ENCODE assay signal across 8 mouse cellular contexts in the genomic region with DNA sequence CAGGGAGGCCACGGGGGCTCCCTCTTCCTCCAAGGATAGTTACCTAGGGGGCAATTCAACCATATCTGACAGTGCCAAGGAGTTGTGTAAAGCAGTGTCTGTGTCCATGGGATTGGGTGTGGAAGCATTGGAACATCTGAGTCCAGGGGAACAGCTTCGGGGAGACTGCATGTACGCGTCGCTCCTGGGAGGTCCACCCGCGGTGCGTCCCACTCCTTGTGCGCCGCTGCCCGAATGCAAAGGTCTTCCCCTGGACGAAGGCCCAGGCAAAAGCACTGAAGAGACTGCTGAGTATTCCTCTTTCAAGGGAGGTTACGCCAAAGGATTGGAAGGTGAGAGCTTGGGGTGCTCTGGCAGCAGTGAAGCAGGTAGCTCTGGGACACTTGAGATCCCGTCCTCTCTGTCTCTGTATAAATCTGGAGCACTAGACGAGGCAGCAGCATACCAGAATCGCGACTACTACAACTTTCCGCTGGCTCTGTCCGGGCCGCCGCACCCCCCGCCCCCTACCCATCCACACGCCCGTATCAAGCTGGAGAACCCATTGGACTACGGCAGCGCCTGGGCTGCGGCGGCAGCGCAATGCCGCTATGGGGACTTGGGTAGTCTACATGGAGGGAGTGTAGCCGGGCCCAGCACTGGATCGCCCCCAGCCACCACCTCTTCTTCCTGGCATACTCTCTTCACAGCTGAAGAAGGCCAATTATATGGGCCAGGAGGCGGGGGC. TPM values are rescaled to one million over a fixed set of nuclear protein-coding genes. Genes with fewer than 3 reads are reported as not detected.
A peak's percentile ranks its signal among the peaks of the same experiment; 100 is the strongest.
DNase-seq lines count a peak whose midpoint lies in the region; ATAC-seq and TF ChIP-seq lines count a peak whose summit lies in the region.

No protein-coding gene starts in this region.

- no peaks in the 10 kb centered on the region for H3K36me3 ChIP-seq in testis, adult 2 months (ENCODE audit: control insufficient read depth, insufficient read depth, low read length)
- H3K36me3 ChIP-seq in heart, embryonic 16.5 days (ENCODE audit: control insufficient read depth, insufficient read depth), result no peaks in the 10 kb centered on the region

- H3K4me2 ChIP-seq in heart, embryonic 16.5 days (ENCODE audit: low read depth, low read length), result peak overlapping the region; percentile 68

- H3K9ac ChIP-seq in heart, embryonic 16.5 days (ENCODE audit: low read length), result no peak overlapping the region

- H3K4me3 ChIP-seq in testis, adult 2 months (ENCODE audit: control insufficient read depth, low read depth, low read length), result peak overlapping the region; percentile 86
- peak overlapping the region; percentile 42 for H3K4me3 ChIP-seq in heart, embryonic 16.5 days (ENCODE audit: low read length)

- no peaks in the 10 kb centered on the region; the same call in 1 of the 2 replicates for H3K4me1 ChIP-seq in testis, adult 2 months (ENCODE audit: control insufficient read depth, insufficient read depth, low read length)
- 0 out of 2 replicates have a peak, but pooled peaks cover 2% of the 10 kb centered on the region for H3K4me1 ChIP-seq in heart, embryonic 16.5 days (ENCODE audit: control insufficient read depth, insufficient read depth, low read length)

- H3K9me3 ChIP-seq in heart, embryonic 16.5 days (replicated peaks; ENCODE audit: control insufficient read depth, low read length), result no peaks in the 10 kb centered on the region

- ATAC-seq in heart, embryonic 16.5 days (replicated peaks; ENCODE audit: extremely low read depth, insufficient read depth, low FRiP score), result no peak

- TF ChIP-seq POLR2A in testis, adult 2 months (IDR thresholded peaks at IDR 0.05; ENCODE audit: control insufficient read depth, low read depth, low read length), result no peak

- peak; percentile 22 for DNase-seq in adrenal gland, postnatal 10 days
- no peak for DNase-seq in adrenal gland, postnatal 4 days (ENCODE audit: low spot score in 2 of 2)
- no peak for DNase-seq in testis, postnatal 14 days (ENCODE audit: low spot score)
- peak; percentile 12 for DNase-seq in kidney, postnatal 14 days
- peak; percentile 20 for DNase-seq in retina, embryonic 14.5 days (ENCODE audit: low spot score)
- no peak for DNase-seq in thymus, postnatal 25 days

- WGBS in heart, embryonic 16.5 days, result 11% methylated on average over 33 of the region's 33 CpGs

- H3K27me3 ChIP-seq in testis, adult 2 months (ENCODE audit: control insufficient read depth, insufficient read depth, low read length), result no peaks in the 10 kb centered on the region
- peaks cover 27% of the 10 kb centered on the region for H3K27me3 ChIP-seq in heart, embryonic 16.5 days (ENCODE audit: control insufficient read depth, insufficient read depth, low read length)

- H3K27ac ChIP-seq in testis, adult 2 months (ENCODE audit: control insufficient read depth, insufficient read depth, low read depth, low read length), result peak overlapping the region; percentile 65
- no peak overlapping the region for H3K27ac ChIP-seq in heart, embryonic 16.5 days (ENCODE audit: low read length)

- TF ChIP-seq CTCF in testis, adult 2 months (IDR thresholded peaks at IDR 0.05; ENCODE audit: control insufficient read depth, insufficient read depth, insufficient replicate concordance, low read depth, low read length), result no peak

RNA-seq across cellular contexts. Expression of a gene that starts 2.0 kb away (rescaled TPM):
- 10 to 100 TPM; 21.3 to 22.7 TPM for total RNA-seq in adrenal gland, postnatal 10 days (2021)
- 10 to 100 TPM; 20.3 to 20.4 TPM for total RNA-seq in adrenal gland, postnatal 4 days (2021)
- polyA plus RNA-seq in testis, adult 2 months (2012; rRNA removed), result 0.61 and 0.78 TPM in 2 replicates
- polyA plus RNA-seq in heart, embryonic 16.5 days (2015; fragmentation: Nextera tagmentation; extraction: Ambion mirVana), result 0.15 and 0.28 TPM in 2 replicates

Comparison
In these comparisons a context has a peak if more than half of its experiments do, and no peak if none do; other contexts are left out.
1. DNase-seq: peak in adrenal gland, postnatal 10 days (single experiment), kidney, postnatal 14 days (single experiment) and retina, embryonic 14.5 days (single experiment); none in adrenal gland, postnatal 4 days (0 of 2), testis, postnatal 14 days (single experiment) and thymus, postnatal 25 days (single experiment).